Mouse (Mus musculus) CH12.LX (cell line): ENCODE measurements around the gene Dok4.

Experiments
- CTCF ChIP-seq, 2 experiments: IDR thresholded peaks in 1 of 2; conservative IDR thresholded peaks in 1 of 2; 2 replicates each; pipeline ENCODE4 v1.5.1; 2011 to 2012; ENCODE audit warnings: low read depth in 2 of 2, low read length in 2 of 2, improper control_type of control experiment in 1 of 2, inconsistent platforms in 1 of 2, mild to moderate bottlenecking in 1 of 2, moderate library complexity in 1 of 2
- ETS1 ChIP-seq: conservative IDR thresholded peaks from 2 replicates; pipeline ENCODE4 v1.6.1; 2012; ENCODE audit warnings: low read depth, mild to moderate bottlenecking, inconsistent platforms, low read length, improper control_type of control experiment, moderate library complexity
- POLR2A ChIP-seq: IDR thresholded peaks from 2 replicates; pipeline ENCODE4 v1.6.1; 2011; ENCODE audit warnings: low read depth, mild to moderate bottlenecking, improper control_type of control experiment, low read length

DNA sequence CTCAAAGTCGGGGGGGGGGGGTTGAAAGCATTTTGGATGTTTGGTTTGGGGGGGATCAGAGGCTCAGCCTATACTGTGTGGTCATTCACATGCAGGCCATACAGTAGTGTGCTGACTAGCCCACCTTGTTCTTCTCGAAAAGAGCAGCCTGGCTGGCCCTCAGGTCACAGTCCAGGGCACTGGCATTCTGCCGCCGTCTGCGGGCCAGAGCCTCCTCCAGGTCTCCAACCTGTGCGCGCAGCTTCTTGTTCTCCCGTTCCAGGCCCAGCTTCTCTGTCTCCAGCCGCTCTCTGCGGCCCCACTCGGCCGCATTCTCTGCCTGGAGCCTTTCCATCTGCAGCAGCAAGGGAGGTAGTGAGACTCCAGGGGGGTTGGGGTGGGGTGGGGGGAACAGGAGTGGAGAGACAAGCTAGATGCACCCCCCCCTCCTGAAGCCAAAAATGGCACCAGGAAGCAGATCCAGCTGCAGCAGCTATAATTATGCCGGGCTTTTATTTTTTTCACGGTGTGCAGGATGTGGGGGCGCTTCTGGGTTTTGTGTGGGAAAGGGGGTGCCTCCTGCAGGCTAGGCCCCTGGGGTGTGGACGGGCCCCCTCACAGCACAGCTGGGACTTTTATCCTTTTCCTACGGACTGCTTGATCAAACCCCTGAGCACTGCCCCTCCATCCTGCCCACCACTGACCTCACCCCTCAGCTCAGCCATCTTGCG is 31.6 kb upstream of the Dok4 start:
- TF ChIP-seq CTCF (conservative IDR thresholded peaks at IDR 0.05 in 1 of 2, IDR thresholded peaks at IDR 0.05 in 1 of 2; ENCODE audit: low read depth in 2 of 2, low read length in 2 of 2) (no peak), POLR2A (no peak), ETS1 (no peak)
